Mouse (Mus musculus): ENCODE data around the gene Crygs.
"Not testable (repeated sequence)": the region's sequence is repeated elsewhere in the genome, so short reads cannot be mapped to it uniquely, and the experiment has no call there.

Crygs gene

GRCm38 (mm10) chr16:22782686-22783085 is 28.7 kb downstream of the Crygs start:
- DNase-seq = no peak

GRCm38 (mm10) chr16:22779228-22779835 is 32.0 kb downstream of the Crygs start:
- DNase-seq = no peak

GRCm38 (mm10) chr16:22778296-22778695 is 33.1 kb downstream of the Crygs start:
- not testable (repeated sequence) for DNase-seq

- peak; percentile 27 for DNase-seq
Measured at GRCm38 (mm10) chr16:22775471-22775985, 35.8 kb downstream of the Crygs start.

GRCm38 (mm10) chr16:22768661-22769060 is 42.7 kb downstream of the Crygs start:
- peak; percentile 74 for DNase-seq

- DNase-seq = no peak
Measured at GRCm38 (mm10) chr16:22767405-22767804, 44.0 kb downstream of the Crygs start.

- peak; percentile 96 for DNase-seq
Measured at GRCm38 (mm10) chr16:22766738-22767211, 44.6 kb downstream of the Crygs start.

GRCm38 (mm10) chr16:22765531-22765930 is 45.8 kb downstream of the Crygs start:
- no peak for DNase-seq
